Mouse (Mus musculus) forebrain, embryonic 15.5 days (tissue): ENCODE measurements at regions not wholly inside any gene's neighbourhood (a gene's known extent, or its start where the extent isn't known, plus 50 kb on each side); places are given as distances from the start of the nearest gene placed in this dataset.
A peak's percentile ranks its signal among the peaks of the same experiment; 100 is the strongest.

Experiments
- ATAC-seq: fragments of 200-750 bp; cut with Nextera tagmentation; replicated peaks from 2 replicates; pipeline ENCODE4 v1.8.0; 2017; ENCODE audit warnings: mild to moderate bottlenecking, moderate TSS enrichment, moderate library complexity
- H3K27ac ChIP-seq: fragments of 300-500 bp; sonication (generic); replicated peaks from 2 replicates; pipeline ENCODE4 v1.5.1; 2015; ENCODE audit warnings: mild to moderate bottlenecking, inconsistent platforms
- H3K27me3 ChIP-seq: fragments of 300-500 bp; sonication (generic); 2 replicates; pipeline ENCODE4 v1.6.1; 2015; ENCODE audit warnings: inconsistent platforms
- H3K36me3 ChIP-seq: fragments of 300-500 bp; sonication (generic); 2 replicates; pipeline ENCODE4 v1.6.1; 2015; ENCODE audit warnings: mild to moderate bottlenecking, inconsistent platforms
- H3K4me1 ChIP-seq: fragments of 300-500 bp; sonication (generic); 2 replicates; pipeline ENCODE4 v1.6.1; 2015; ENCODE audit warnings: inconsistent platforms
- H3K4me2 ChIP-seq: fragments of 300-500 bp; sonication (generic); replicated peaks from 2 replicates; pipeline ENCODE4 v1.6.1; 2015; ENCODE audit warnings: mild to moderate bottlenecking, inconsistent platforms
- H3K4me3 ChIP-seq: fragments of 300-500 bp; sonication (generic); 2 replicates; pipeline ENCODE4 v1.5.1; 2015; ENCODE audit warnings: mild to moderate bottlenecking, inconsistent platforms
- H3K9ac ChIP-seq: fragments of 300-500 bp; sonication (generic); replicated peaks from 2 replicates; pipeline ENCODE4 v1.6.1; 2015; ENCODE audit warnings: mild to moderate bottlenecking, inconsistent platforms
- H3K9me3 ChIP-seq: fragments of 300-500 bp; sonication (generic); 2 replicates; pipeline ENCODE4 v1.6.1; 2016; ENCODE audit warnings: inconsistent platforms
- WGBS: fragments of 180-500 bp; shearing (Covaris S2); methylation state at CpG from one replicate; pipeline ENCODE4 v1.1.7; 2015; ENCODE audit warnings: mixed read lengths; 5-methylcytosine and 5-hydroxymethylcytosine counted together

GRCm38 (mm10) chr5:51108737-51109136, 458.8 kb downstream of the Ppargc1a start:
- Histone ChIP-seq H3K9ac (no peak overlapping the region), H3K4me2 (no peak overlapping the region), H3K27ac (no peak overlapping the region), H3K9me3 (no peaks in the 10 kb centered on the region), H3K36me3 (no peaks in the 10 kb centered on the region), H3K27me3 (no peaks in the 10 kb centered on the region), H3K4me3 (no peak overlapping the region), H3K4me1 (no peaks in the 10 kb centered on the region)
- WGBS = 59% methylated on average over 1 of the region's 1 CpGs
- no peak for ATAC-seq

DNA sequence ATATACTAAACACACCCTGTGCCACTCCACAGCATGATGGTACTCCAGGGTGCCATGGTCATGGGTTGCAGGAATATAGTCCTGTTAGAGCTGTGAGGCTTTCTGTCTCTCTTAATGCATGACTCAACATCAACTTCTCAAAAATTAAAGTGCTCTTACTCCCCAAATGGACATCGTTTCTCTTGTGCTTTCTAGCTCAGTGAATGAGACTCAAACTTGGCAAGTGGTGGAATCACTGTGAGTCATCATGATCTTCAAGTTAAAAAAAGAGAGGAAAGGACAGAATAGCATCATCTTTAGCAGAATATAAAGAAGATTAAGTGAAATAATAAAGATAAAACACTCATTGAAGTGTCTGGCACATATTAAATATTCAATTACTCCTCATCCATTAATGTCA, 459.3 kb downstream of the Ppargc1a start:
- no peaks in the 10 kb centered on the region for H3K9me3 ChIP-seq
- H3K27ac ChIP-seq = no peak overlapping the region
- no peak overlapping the region for H3K9ac ChIP-seq
- H3K4me2 ChIP-seq = no peak overlapping the region
- 78% methylated on average over 1 of the region's 1 CpGs for WGBS
- H3K27me3 ChIP-seq = no peaks in the 10 kb centered on the region
- ATAC-seq = no peak
- no peaks in the 10 kb centered on the region for H3K36me3 ChIP-seq
- H3K4me3 ChIP-seq = no peak overlapping the region
- H3K4me1 ChIP-seq = no peaks in the 10 kb centered on the region

- Histone ChIP-seq H3K36me3 (no peaks in the 10 kb centered on the region), H3K27ac (no peak overlapping the region), H3K9me3 (no peaks in the 10 kb centered on the region), H3K4me3 (no peak overlapping the region), H3K27me3 (no peaks in the 10 kb centered on the region), H3K4me2 (no peak overlapping the region), H3K9ac (no peak overlapping the region), H3K4me1 (no peaks in the 10 kb centered on the region)
- 79% methylated on average over 3 of the region's 3 CpGs for WGBS
- ATAC-seq = no peak
Measured at GRCm38 (mm10) chr5:51099902-51100301, 467.6 kb downstream of the Ppargc1a start.

GRCm38 (mm10) chr5:51072674-51073468, 494.7 kb downstream of the Ppargc1a start:
- Histone ChIP-seq H3K27me3 (no peaks in the 10 kb centered on the region), H3K4me2 (no peak overlapping the region), H3K36me3 (no peaks in the 10 kb centered on the region), H3K9me3 (no peaks in the 10 kb centered on the region), H3K4me3 (no peak overlapping the region), H3K4me1 (no peaks in the 10 kb centered on the region), H3K27ac (no peak overlapping the region), H3K9ac (no peak overlapping the region)
- ATAC-seq = no peak
- WGBS = 90% methylated on average over 8 of the region's 8 CpGs

GRCm38 (mm10) chr5:51072146-51072545, 495.4 kb downstream of the Ppargc1a start:
- H3K27me3 ChIP-seq = no peaks in the 10 kb centered on the region
- no peak overlapping the region for H3K9ac ChIP-seq
- H3K36me3 ChIP-seq = no peaks in the 10 kb centered on the region
- no peak overlapping the region for H3K4me2 ChIP-seq
- no peaks in the 10 kb centered on the region for H3K9me3 ChIP-seq
- no peaks in the 10 kb centered on the region for H3K4me1 ChIP-seq
- H3K27ac ChIP-seq = no peak overlapping the region
- WGBS = 79% methylated on average over 2 of the region's 2 CpGs
- H3K4me3 ChIP-seq = no peak overlapping the region
- no peak for ATAC-seq

GRCm38 (mm10) chr5:51069668-51070067, 497.9 kb downstream of the Ppargc1a start:
- WGBS = 46% methylated on average over 1 of the region's 1 CpGs

GRCm38 (mm10) chr5:51045872-51046271, 521.7 kb downstream of the Ppargc1a start:
- no peak overlapping the region for H3K4me2 ChIP-seq
- no peaks in the 10 kb centered on the region for H3K4me1 ChIP-seq
- WGBS = 62% methylated on average over 2 of the region's 2 CpGs
- peak; percentile 63 for ATAC-seq
- H3K36me3 ChIP-seq = no peaks in the 10 kb centered on the region
- H3K27ac ChIP-seq = no peak overlapping the region
- H3K9me3 ChIP-seq = no peaks in the 10 kb centered on the region
- no peak overlapping the region for H3K4me3 ChIP-seq
- no peak overlapping the region for H3K9ac ChIP-seq
- H3K27me3 ChIP-seq = no peaks in the 10 kb centered on the region

More at GRCm38 (mm10) chr5:51069668-51070067, 497.9 kb downstream of the Ppargc1a start:
- no peaks in the 10 kb centered on the region for H3K4me1 ChIP-seq
- no peak overlapping the region for H3K9ac ChIP-seq
- H3K36me3 ChIP-seq = no peaks in the 10 kb centered on the region
- no peak for ATAC-seq
- no peaks in the 10 kb centered on the region for H3K9me3 ChIP-seq
- H3K27me3 ChIP-seq = no peaks in the 10 kb centered on the region
- H3K4me3 ChIP-seq = no peak overlapping the region
- H3K4me2 ChIP-seq = no peak overlapping the region
- H3K27ac ChIP-seq = no peak overlapping the region

GRCm38 (mm10) chr5:51041541-51042217, 525.8 kb downstream of the Ppargc1a start:
- H3K9me3 ChIP-seq = no peaks in the 10 kb centered on the region
- no peak overlapping the region for H3K27ac ChIP-seq
- H3K9ac ChIP-seq = no peak overlapping the region
- ATAC-seq = no peak
- H3K4me3 ChIP-seq = no peak overlapping the region
- H3K4me1 ChIP-seq = no peaks in the 10 kb centered on the region
- no peaks in the 10 kb centered on the region for H3K36me3 ChIP-seq
- H3K4me2 ChIP-seq = no peak overlapping the region
- 92% methylated on average over 6 of the region's 6 CpGs for whole genome bisulfite sequencing
- H3K27me3 ChIP-seq = no peaks in the 10 kb centered on the region

DNA sequence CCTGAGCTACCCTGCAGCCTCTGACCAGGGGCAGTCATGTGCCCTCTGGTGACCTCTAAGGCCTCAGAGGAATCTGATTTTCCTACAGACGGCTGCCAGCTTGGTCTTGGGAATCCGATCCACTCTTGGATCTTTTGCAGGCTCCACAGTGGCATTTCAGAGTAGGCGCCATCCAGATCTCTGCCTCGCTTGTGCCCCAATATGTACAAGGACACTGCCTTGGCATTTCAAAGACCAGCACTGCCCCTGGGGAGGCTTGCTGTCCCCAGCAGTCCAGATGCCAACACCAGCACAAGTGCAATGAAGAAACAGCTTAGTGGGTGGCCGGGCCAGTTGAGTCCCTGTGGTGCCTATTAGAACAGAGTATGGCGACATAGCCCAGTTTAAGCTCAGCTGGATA, 526.6 kb downstream of the Ppargc1a start:
- no peak overlapping the region for H3K4me3 ChIP-seq
- no peak overlapping the region for H3K27ac ChIP-seq
- H3K4me2 ChIP-seq = no peak overlapping the region
- H3K27me3 ChIP-seq = no peaks in the 10 kb centered on the region
- 86% methylated on average over 6 of the region's 6 CpGs for WGBS
- H3K36me3 ChIP-seq = no peaks in the 10 kb centered on the region
- no peak for ATAC-seq
- H3K9ac ChIP-seq = no peak overlapping the region
- H3K4me1 ChIP-seq = no peaks in the 10 kb centered on the region
- H3K9me3 ChIP-seq = no peaks in the 10 kb centered on the region

GRCm38 (mm10) chr5:51040463-51040862, 527.1 kb downstream of the Ppargc1a start:
- ATAC-seq = no peak
- no peak overlapping the region for H3K4me3 ChIP-seq
- H3K4me1 ChIP-seq = no peaks in the 10 kb centered on the region
- no peaks in the 10 kb centered on the region for H3K9me3 ChIP-seq
- 84% methylated on average over 6 of the region's 6 CpGs for WGBS
- no peaks in the 10 kb centered on the region for H3K27me3 ChIP-seq
- no peaks in the 10 kb centered on the region for H3K36me3 ChIP-seq
- no peak overlapping the region for H3K9ac ChIP-seq
- H3K27ac ChIP-seq = no peak overlapping the region
- no peak overlapping the region for H3K4me2 ChIP-seq

- 82% methylated on average over 5 of the region's 5 CpGs for WGBS
- H3K9me3 ChIP-seq = no peaks in the 10 kb centered on the region
- H3K4me1 ChIP-seq = no peaks in the 10 kb centered on the region
- H3K27ac ChIP-seq = no peak overlapping the region
- H3K9ac ChIP-seq = no peak overlapping the region
- H3K4me2 ChIP-seq = no peak overlapping the region
- ATAC-seq = no peak
- no peaks in the 10 kb centered on the region for H3K36me3 ChIP-seq
- H3K27me3 ChIP-seq = no peaks in the 10 kb centered on the region
- no peak overlapping the region for H3K4me3 ChIP-seq
Measured at GRCm38 (mm10) chr5:51039713-51040178, 527.8 kb downstream of the Ppargc1a start.

DNA sequence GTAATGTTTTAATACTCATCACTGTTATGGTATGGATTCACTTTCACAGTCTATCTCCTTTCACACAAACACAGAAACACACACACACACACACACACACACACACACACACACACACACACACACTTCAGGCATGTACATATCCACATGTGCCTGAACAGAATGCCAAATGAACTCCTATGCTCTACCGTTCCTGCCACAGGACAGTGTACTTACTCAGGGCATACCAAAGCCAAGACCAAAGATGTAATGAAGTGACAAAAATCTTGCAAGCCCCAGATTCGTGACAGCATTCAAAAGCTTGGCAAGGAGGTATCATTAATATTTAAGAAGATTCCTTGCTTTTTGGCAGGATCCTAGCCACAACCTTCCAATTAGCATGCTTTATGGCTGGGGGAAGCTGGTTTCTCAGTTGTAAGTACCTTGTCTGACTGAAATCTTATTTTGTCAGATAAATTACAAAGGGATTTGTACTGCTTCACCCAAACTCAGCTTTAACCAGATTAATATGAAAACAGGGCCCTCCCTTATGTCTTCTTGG, 531.0 kb downstream of the Ppargc1a start:
- no peak overlapping the region for H3K9ac ChIP-seq
- H3K27me3 ChIP-seq = no peaks in the 10 kb centered on the region
- H3K4me1 ChIP-seq = no peaks in the 10 kb centered on the region
- H3K4me3 ChIP-seq = no peak overlapping the region
- H3K27ac ChIP-seq = no peak overlapping the region
- peak; percentile 58 for ATAC-seq
- no peak overlapping the region for H3K4me2 ChIP-seq
- H3K9me3 ChIP-seq = no peaks in the 10 kb centered on the region
- H3K36me3 ChIP-seq = no peaks in the 10 kb centered on the region
- WGBS = 45% methylated on average over 2 of the region's 2 CpGs
